11 mouse cellular contexts compared by ENCODE assay signal in genomic region chr5:92358033-92358432, GRCm38 (mm10). TPM values are rescaled to one million over a fixed set of nuclear protein-coding genes. Genes with fewer than 3 reads are reported as not detected.
DNase-seq lines count a peak whose midpoint lies in the region; ATAC-seq and TF ChIP-seq lines count a peak whose summit lies in the region.
"Had no signal": no experiment of that assay in that cellular context is flagged by ENCODE, and none has a peak within 500 bp of the region (broad histone marks: within the 10 kb centered on the region; RNA-seq: fewer than 3 reads in every experiment).

No protein-coding gene starts in this region.

- no peak for TF ChIP-seq EP300 in MEL (IDR thresholded peaks at IDR 0.05; ENCODE audit: low read depth in 1 of 2, low read length in 2 of 2)

- no peak overlapping the region for H3K27ac ChIP-seq in kidney, embryonic 15.5 days
- H3K27ac ChIP-seq in MEL (ENCODE audit: control insufficient read depth, low read depth, low read length): no peak overlapping the region

- no peak overlapping the region for H3K9ac ChIP-seq in kidney, embryonic 15.5 days
- H3K9ac ChIP-seq in MEL (ENCODE audit: control insufficient read depth, low read depth, low read length, poor library complexity, severe bottlenecking): no peak overlapping the region

- no peak for TF ChIP-seq RAD21 in MEL (IDR thresholded peaks at IDR 0.05; ENCODE audit: low read depth, low read length)

- H3K27me3 ChIP-seq in kidney, embryonic 15.5 days: no peaks in the 10 kb centered on the region
- H3K27me3 ChIP-seq in MEL (ENCODE audit: control insufficient read depth in 1 of 2, insufficient read depth in 2 of 2, low read length in 2 of 2): peaks cover 0 to 8% of the 10 kb centered on the region in 2 experiments

- H3K4me3 ChIP-seq in kidney, embryonic 15.5 days (replicated peaks): no peak overlapping the region
- H3K4me3 ChIP-seq in MEL (ENCODE audit: control insufficient read depth in 1 of 2, insufficient read depth in 1 of 2, low read depth in 2 of 2, low read length in 2 of 2): no peak overlapping the region

- H3K36me3 ChIP-seq in kidney, embryonic 15.5 days: no peaks in the 10 kb centered on the region
- no peaks in the 10 kb centered on the region for H3K36me3 ChIP-seq in MEL (ENCODE audit: control insufficient read depth in 1 of 2, insufficient read depth in 2 of 2, low read length in 2 of 2)

- TF ChIP-seq CTCF in MEL (IDR thresholded peaks at IDR 0.05 in 2 of 3, conservative IDR thresholded peaks at IDR 0.05 in 1 of 3; ENCODE audit: control insufficient read depth in 1 of 3, insufficient read depth in 1 of 3, low read depth in 2 of 3, low read length in 3 of 3, poor library complexity in 1 of 3, severe bottlenecking in 1 of 3): no peak

- DNase-seq in kidney, postnatal 4 days: peak; percentile 69 to 77
- peak; percentile 77 for DNase-seq in MEL (ENCODE audit: low read depth, low spot score)
- peak; percentile 72 to 74 for DNase-seq in adrenal gland, postnatal 36 days
- DNase-seq in cerebellum, postnatal 10 days: no peak
- DNase-seq in neural tube, embryonic 10.5 days (ENCODE audit: extremely low spot score, low spot score): no peak
- DNase-seq: cerebellum, postnatal 36 days had no signal

- 30% methylated on average over 12 of the region's 12 CpGs for WGBS in kidney, embryonic 15.5 days

- no peaks in the 10 kb centered on the region for H3K9me3 ChIP-seq in kidney, embryonic 15.5 days (replicated peaks)
- H3K9me3 ChIP-seq in MEL (replicated peaks; ENCODE audit: insufficient read depth, low read length): no peaks in the 10 kb centered on the region

- ATAC-seq in kidney, embryonic 15.5 days (replicated peaks; ENCODE audit: low FRiP score): no peak
- ATAC-seq in megakaryocyte-erythroid progenitor cell, adult 5-6 weeks (replicated peaks; ENCODE audit: low FRiP score, low TSS enrichment, poor library complexity, severe bottlenecking): peak; percentile 58; the same call in 1 of the 2 replicates
- ATAC-seq: inflammation-experienced regulatory T-cells, adult 6 months had no signal

- no peaks in the 10 kb centered on the region for H3K79me2 ChIP-seq in MEL (ENCODE audit: control insufficient read depth, insufficient read depth, low read length, poor library complexity)

- H3K4me2 ChIP-seq in kidney, embryonic 15.5 days: no peak overlapping the region

- H3K4me1 ChIP-seq in kidney, embryonic 15.5 days: 0 out of 2 replicates have a peak, but pooled peaks cover 2% of the 10 kb centered on the region
- H3K4me1 ChIP-seq in MEL (ENCODE audit: control insufficient read depth in 1 of 2, insufficient read depth in 2 of 2, low read length in 2 of 2): no peaks in the 10 kb centered on the region

- TF ChIP-seq POLR2A in MEL (IDR thresholded peaks at IDR 0.05; ENCODE audit: control insufficient read depth in 1 of 2, insufficient read depth in 1 of 2, low read depth in 1 of 2, low read length in 2 of 2, poor library complexity in 1 of 2): no peak

TF ChIP-seq in MEL, 35 proteins besides CTCF, POLR2A, EP300 and RAD21:
- TF ChIP-seq ELF1 (IDR thresholded peaks at IDR 0.05; ENCODE audit: low read depth, low read length): no peak
- peak; percentile 98 for TF ChIP-seq SIN3A (IDR thresholded peaks at IDR 0.05; ENCODE audit: low read length)
- peak; percentile 90 for TF ChIP-seq MXI1 (IDR thresholded peaks at IDR 0.05; ENCODE audit: low read depth, low read length)

RNA-seq across cellular contexts. Expression of gene Cxcl10, which starts 9.3 kb away (rescaled TPM):
- polyA plus RNA-seq in kidney, embryonic 15.5 days (2015; fragmentation: Nextera tagmentation; extraction: Ambion mirVana): 0.72 and 1.4 TPM in 2 replicates
- not detected in 2 replicates for total RNA-seq in MEL (2012; rRNA removed)
- polyA plus RNA-seq in MEL (2012; ENCODE audit: insufficient read depth in 1 of 2, insufficient read length in 2 of 2, low read depth in 1 of 2, low replicate concordance in 2 of 2, missing spikeins in 1 of 2): under 1 TPM in 1 of 2 experiments, not detected in 1; 0.11 TPM
- total RNA-seq in adrenal gland, postnatal 36 days (2021): 1 to 10 TPM in 1 of 2 experiments, under 1 TPM in 1; 0.43 to 1.2 TPM
- total RNA-seq in megakaryocyte-erythroid progenitor cell, adult 5-6 weeks (2014; fragmentation: Nextera tagmentation): not detected in 2 replicates
- 2.2 and 5.6 TPM in 2 replicates for total RNA-seq in megakaryocyte-erythroid progenitor cell, adult 5-6 weeks (2017)
- total RNA-seq: left cerebral cortex, postnatal 10 days had no signal

RNA-seq across cellular contexts. Expression of gene Art3, which starts 26.4 kb away (rescaled TPM):
- 3.0 and 3.9 TPM in 2 replicates for polyA plus RNA-seq in kidney, embryonic 15.5 days (2015; fragmentation: Nextera tagmentation; extraction: Ambion mirVana)
- total RNA-seq in MEL (2012; rRNA removed): not detected in 2 replicates
- polyA plus RNA-seq in MEL (2012; ENCODE audit: insufficient read depth in 1 of 2, insufficient read length in 2 of 2, low read depth in 1 of 2, low replicate concordance in 2 of 2, missing spikeins in 1 of 2): not detected
- total RNA-seq in adrenal gland, postnatal 36 days (2021): 10 to 100 TPM; 56.8 to 62.4 TPM
- total RNA-seq in megakaryocyte-erythroid progenitor cell, adult 5-6 weeks (2014; fragmentation: Nextera tagmentation): not detected in 2 replicates
- total RNA-seq in megakaryocyte-erythroid progenitor cell, adult 5-6 weeks (2017): not detected in 2 replicates

RNA-seq across cellular contexts. Expression of gene Cxcl9, which starts 30.2 kb away (rescaled TPM):
- not detected in 2 replicates for polyA plus RNA-seq in kidney, embryonic 15.5 days (2015; fragmentation: Nextera tagmentation; extraction: Ambion mirVana)
- not detected in 2 replicates for total RNA-seq in MEL (2012; rRNA removed)
- polyA plus RNA-seq in MEL (2012; ENCODE audit: insufficient read depth in 1 of 2, insufficient read length in 2 of 2, low read depth in 1 of 2, low replicate concordance in 2 of 2, missing spikeins in 1 of 2): not detected
- 1 to 10 TPM; 1.1 to 2.5 TPM for total RNA-seq in adrenal gland, postnatal 36 days (2021)
- total RNA-seq in megakaryocyte-erythroid progenitor cell, adult 5-6 weeks (2014; fragmentation: Nextera tagmentation): not detected in 2 replicates
- not detected in 2 replicates for total RNA-seq in megakaryocyte-erythroid progenitor cell, adult 5-6 weeks (2017)
- total RNA-seq: left cerebral cortex, postnatal 10 days; monocyte, adult 5-6 weeks had no signal

RNA-seq across cellular contexts. Expression of gene Sdad1, which starts 47.8 kb away (rescaled TPM):
- polyA plus RNA-seq in kidney, embryonic 15.5 days (2015; fragmentation: Nextera tagmentation; extraction: Ambion mirVana): 45.7 and 47.9 TPM in 2 replicates
- 70.9 and 72.4 TPM in 2 replicates for total RNA-seq in MEL (2012; rRNA removed)
- 10 to 100 TPM in 1 of 2 experiments, not detected in 1; 73.0 TPM for polyA plus RNA-seq in MEL (2012; ENCODE audit: insufficient read depth in 1 of 2, insufficient read length in 2 of 2, low read depth in 1 of 2, low replicate concordance in 2 of 2, missing spikeins in 1 of 2)
- 10 to 100 TPM; 30.6 to 33.8 TPM for total RNA-seq in adrenal gland, postnatal 36 days (2021)
- total RNA-seq in megakaryocyte-erythroid progenitor cell, adult 5-6 weeks (2014; fragmentation: Nextera tagmentation): 51.6 and 66.7 TPM in 2 replicates
- total RNA-seq in megakaryocyte-erythroid progenitor cell, adult 5-6 weeks (2017): 91.7 and 93.5 TPM in 2 replicates

Comparison
In these comparisons a context has a peak if more than half of its experiments do, and no peak if none do; other contexts are left out.
1. DNase-seq: peak in kidney, postnatal 4 days (2 of 2), MEL (single experiment) and adrenal gland, postnatal 36 days (2 of 2); none in cerebellum, postnatal 10 days (0 of 2) and neural tube, embryonic 10.5 days (single experiment).
2. RNA of gene Art3, which starts 26.4 kb away (total RNA-seq): 56.8 to 62.4 TPM in adrenal gland, postnatal 36 days; not detected in MEL and not detected in megakaryocyte-erythroid progenitor cell, adult 5-6 weeks; every median in the first group is over 10 times any median in the second.